Mouse (Mus musculus): ENCODE data around the gene Atoh7. TPM values are rescaled to one million over a fixed set of nuclear protein-coding genes. Genes with fewer than 3 reads are reported as not detected.
A peak's percentile ranks its signal among the peaks of the same experiment; 100 is the strongest.

Gene Atoh7
- total RNA-seq, 1 experiment from 2014 or later = not detected

DNA sequence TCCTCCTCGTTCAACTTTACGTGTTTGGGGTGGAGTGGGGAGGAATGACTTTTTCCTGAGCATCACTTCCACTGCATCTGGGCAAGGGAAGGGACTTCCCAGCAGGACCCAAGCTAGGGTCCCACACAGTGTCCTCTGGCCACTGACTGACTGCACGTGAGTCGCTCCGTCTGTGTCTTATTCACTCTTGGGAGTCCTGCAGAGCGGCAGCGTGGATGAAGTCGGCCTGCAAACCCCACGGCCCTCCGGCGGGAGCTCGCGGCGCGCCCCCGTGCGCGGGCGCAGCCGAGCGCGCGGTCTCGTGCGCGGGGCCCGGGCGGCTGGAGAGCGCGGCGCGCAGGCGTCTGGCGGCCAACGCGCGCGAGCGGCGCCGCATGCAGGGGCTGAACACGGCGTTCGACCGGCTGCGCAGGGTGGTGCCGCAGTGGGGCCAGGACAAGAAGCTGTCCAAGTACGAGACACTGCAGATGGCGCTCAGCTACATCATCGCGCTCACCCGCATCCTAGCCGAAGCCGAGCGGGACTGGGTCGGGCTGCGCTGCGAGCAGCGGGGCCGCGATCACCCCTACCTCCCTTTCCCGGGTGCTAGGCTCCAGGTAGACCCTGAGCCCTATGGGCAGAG, 601 bp downstream of the Atoh7 start:
- DNase-seq = peak; percentile 66

- no peak for DNase-seq
Observed at GRCm38 (mm10) chr10:63100657-63101056, 1.2 kb downstream of the Atoh7 start.

- no peak for DNase-seq
Observed at GRCm38 (mm10) chr10:63113027-63113604, 13.7 kb downstream of the Atoh7 start.

DNA sequence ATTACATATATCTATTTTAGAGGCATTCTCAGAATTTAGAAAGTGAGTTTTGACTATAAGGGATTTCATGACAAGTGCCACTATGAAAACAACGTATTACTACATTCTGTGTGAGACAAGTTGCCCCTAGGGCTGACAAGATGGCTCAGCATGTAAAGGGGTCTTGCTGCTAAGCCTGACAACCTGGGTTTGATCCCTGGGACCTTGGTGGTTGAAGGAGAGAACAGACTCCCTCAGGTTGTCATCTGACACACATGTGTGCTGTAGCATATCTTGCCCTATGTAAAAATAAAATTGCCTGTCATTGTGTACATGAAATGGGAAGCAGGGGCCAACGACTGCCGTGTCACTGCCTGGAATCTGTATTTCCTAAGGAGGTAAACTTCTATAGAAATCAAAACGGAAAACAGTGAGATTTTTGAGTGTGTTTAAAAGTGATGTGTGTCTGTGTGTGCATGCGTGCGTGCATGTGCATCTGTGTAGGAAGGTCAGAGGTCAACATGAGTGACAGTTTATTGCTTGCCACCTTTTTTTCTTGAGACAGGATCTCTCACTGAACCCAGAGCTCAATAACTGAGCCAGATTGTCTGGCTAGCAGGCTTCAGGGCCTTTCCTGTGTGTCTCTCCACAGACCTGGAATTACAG, 14.4 kb downstream of the Atoh7 start:
- DNase-seq = no peak

DNA sequence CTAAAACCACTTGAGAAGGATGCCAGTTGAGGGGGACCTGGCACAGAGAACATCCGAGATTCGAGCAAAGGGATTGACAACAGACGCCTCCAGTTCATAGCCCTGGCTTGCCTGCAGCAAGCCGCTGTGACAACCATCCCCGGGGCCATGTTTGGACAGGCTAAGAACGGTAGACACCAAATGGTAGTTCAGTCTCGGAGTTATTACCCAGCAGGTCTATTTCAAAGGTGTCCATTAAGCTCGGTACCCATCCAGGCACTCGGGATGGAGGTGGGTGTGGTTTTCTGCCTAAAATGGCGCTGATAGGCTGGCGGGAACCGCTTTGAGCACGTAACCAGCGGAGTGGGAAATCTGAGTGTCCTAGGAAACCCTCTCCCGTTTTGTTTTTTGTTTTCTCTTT, 16.4 kb downstream of the Atoh7 start:
- no peak for DNase-seq

DNA sequence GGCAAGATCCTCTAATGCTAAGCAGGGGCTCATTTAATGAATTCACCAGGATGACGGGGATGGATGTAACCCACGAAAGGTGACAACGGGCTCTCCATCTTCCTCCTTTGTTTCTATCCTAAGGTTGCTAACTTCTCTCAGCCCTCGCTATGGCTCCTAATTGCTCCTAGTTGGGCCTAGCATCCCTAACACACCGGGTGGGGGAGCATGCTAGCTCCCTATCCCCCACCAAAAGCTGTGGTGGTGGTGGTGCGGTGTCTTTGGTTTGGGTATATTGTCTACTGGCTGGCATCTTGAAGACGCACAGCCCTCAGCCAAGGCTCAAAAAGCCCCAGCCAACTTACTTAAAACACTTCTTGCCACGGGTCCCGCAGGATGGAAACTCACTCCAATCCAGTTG, 16.9 kb downstream of the Atoh7 start:
- no peak for DNase-seq

GRCm38 (mm10) chr10:63117583-63117982, 18.1 kb downstream of the Atoh7 start:
- no peak for DNase-seq

DNA sequence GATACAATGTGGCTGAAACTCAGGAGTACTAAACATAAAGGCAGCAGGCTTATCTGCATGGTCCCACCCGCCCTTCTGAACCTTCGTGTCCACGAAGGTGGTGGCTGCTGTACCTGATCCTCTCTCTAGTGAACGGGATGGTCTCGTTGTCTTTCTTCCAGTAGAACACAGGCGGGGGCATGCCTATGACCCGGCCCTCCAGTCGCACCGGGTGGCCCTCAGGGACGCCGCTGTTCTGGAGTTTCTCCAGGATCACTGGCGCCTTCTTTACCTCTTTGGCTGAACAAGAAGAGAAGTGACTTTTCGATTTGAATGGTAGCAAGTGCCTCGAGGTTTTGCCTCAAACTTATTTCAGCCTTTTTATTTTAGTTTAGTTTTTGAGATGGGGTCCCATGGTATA, 20.5 kb downstream of the Atoh7 start:
- no peak for DNase-seq

DNA sequence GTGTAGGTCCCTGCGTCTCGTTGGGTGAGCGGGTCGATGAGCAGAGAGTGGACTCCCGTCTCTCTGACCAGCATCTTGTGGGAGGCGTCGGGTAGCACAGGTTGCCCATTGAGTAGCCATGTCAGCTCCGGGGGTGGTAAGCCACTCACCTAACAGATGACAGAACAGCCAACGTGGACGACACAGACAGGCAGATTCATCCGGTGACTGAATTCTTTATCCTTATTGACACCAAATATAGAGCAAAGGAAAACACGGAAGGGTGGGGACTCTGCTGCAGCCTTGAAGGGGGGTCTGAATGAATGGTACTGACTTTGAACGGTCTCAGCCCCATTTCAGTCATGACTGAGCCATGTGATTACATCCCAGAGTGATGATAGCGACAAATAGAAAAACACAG, 22.5 kb downstream of the Atoh7 start:
- DNase-seq = no peak

GRCm38 (mm10) chr10:63122516-63122915, 23.1 kb downstream of the Atoh7 start:
- no peak for DNase-seq

- DNase-seq = no peak
Observed at GRCm38 (mm10) chr10:63123141-63123540, 23.7 kb downstream of the Atoh7 start.

DNA sequence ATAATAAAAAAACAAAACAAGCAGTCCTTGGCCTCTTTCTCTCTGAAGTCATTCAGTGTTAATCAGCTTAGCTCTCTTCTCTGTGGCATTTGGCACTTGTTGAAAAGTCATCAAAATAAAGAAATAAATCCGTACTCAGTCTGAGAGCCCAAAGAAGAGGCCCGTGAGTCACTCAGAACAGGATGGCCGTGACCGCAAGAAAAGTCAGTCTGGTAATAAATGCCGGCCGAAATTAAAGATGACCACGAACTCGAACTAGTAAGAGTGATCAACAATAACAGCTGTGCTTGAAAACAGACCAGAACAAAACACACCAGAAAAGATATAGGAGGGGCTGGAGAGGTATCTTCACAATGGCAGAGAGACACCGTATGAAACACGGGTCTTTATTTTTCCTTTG, 24.6 kb downstream of the Atoh7 start:
- DNase-seq = no peak

GRCm38 (mm10) chr10:63125343-63125742, 25.9 kb downstream of the Atoh7 start:
- DNase-seq = no peak

- no peak for DNase-seq
Observed at GRCm38 (mm10) chr10:63126116-63126515, 26.7 kb downstream of the Atoh7 start.

- no peak for DNase-seq
Observed at GRCm38 (mm10) chr10:63127156-63127555, 27.7 kb downstream of the Atoh7 start.

GRCm38 (mm10) chr10:63128256-63128655, 28.8 kb downstream of the Atoh7 start:
- DNase-seq = peak; percentile 35

- DNase-seq = no peak
Observed at GRCm38 (mm10) chr10:63130500-63130899, 31.0 kb downstream of the Atoh7 start.

GRCm38 (mm10) chr10:63132356-63132755, 32.9 kb downstream of the Atoh7 start:
- DNase-seq = no peak

DNA sequence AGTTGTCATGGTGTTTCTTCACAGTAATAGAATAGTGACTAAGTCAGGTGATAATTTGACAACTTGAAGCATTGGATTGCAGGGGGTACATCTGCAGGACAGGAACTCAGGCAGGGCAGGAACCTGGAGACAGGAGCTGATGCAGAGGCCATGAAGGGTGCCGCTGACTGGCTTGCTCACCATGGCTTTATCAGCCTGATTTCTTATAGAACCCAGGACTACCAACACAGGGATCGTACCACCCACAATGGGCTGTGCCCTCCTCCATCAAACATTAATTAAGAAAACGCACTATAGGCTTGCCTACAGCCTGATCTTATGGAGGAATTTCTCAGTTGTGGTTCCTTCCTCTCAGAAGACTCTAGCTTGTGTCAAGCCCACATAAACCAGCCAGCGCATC, 33.9 kb downstream of the Atoh7 start:
- no peak for DNase-seq

- no peak for DNase-seq
Observed at GRCm38 (mm10) chr10:63135680-63136079, 36.2 kb downstream of the Atoh7 start.

DNA sequence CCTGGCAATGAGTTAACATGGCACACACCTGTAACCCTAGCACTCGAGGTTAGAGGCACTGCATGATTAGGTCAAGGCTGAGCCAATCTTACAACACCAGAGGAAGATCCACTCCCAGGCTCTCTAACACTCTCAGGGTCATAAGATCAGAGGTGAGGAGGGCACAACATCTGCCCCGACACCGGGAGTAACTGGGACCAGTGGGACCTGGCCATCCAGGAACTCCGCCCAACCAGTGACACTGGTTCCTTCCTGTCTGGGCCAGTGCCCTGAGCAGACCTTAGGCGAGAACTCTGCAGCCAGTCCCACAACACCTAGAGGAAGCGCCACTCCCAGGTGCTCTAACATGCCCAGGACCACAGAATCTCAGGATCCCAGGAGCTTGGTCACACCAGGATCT, 37.0 kb downstream of the Atoh7 start:
- DNase-seq = no peak

DNA sequence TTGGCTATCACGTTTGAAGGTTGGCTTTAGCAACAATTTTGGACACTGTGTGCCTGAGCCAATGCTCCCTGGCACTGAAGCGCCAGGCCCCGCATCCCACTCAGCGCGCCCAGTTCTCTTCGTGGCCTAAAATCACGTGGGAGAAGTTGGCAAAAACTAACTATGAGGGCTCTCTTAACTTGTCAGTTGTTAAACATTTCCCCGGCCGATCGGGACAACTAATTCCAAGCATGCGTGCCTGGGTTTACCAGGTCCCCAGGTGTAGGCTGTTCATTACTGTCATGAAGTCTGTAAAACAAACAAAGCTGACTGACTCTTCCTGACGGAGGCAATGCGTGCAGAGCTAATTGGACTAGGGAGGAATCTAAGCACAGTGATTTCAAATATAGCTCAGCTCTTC, 43.2 kb downstream of the Atoh7 start:
- DNase-seq = no peak

Data from adrenal gland, postnatal 25 days (tissue).